Mouse (Mus musculus) embryo, embryonic 10.5 days (tissue): ENCODE data around the gene Atp4a.
A peak's percentile ranks its signal among the peaks of the same experiment; 100 is the strongest.

Experiments used
- DNase-seq: peaks from one replicate; pipeline ENCODE4 v3.0.0-alpha.2; 2015; ENCODE audit warnings: low spot score

Atp4a gene

DNA sequence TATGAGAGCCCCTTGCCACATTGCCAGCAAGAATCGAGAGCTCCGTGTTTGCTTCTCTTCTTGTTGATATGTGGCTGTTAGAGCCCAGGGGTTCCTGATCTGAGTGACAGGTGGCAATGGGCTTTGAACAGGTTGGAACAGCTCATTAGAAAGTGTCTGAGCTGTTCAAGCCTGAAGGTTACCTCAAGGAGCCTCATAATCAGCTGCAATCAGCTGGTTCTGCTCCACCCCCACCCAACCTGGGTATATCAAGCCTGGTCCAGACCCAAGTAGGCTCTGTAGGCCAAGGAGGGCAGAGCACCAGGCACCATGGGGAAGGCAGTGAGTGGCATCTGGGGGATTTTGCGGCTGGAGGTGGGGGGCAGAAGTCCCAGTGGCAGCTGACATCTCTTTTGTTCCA, at the start of gene Atp4a:
TSS of gene Atp4a (plus strand) at position 268 of the 400 bp plus-strand sequence.
- DNase-seq: no peak

DNA sequence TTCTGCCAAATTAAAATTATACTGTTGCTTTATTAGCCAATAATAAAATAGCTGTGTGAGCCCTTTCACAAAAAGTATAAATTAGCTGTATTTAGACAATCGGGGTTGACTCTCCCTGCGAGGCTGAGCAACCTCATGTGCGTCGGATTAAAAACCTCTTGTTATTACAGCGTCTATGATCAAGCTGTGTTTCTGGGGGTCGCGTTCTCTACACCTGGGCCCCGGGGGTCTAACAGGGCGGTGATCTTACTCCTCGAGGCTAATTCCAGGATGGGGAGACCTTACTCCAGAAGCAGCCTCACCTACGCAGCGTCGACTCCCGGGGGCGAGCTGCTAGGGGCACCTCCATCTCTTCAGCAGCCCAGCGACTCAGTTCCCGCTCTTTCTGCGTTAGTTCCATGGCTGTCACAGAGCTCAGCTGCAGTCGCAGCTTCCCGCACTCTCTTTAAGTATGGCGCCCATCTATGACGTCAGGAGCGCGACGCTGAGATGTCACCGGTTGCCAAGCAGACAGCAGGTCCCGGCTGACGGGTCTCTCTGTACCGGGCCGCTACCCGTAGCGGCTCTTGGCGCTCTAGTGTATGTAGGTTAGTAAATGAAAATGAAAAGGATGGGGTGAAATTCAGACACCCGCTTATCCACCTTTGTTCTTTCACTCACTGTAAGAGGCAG, 47.3 kb upstream of the Atp4a start, which contains the start of gene Haus5:
TSS of gene Haus5 (minus strand) at position 466 of the 672 bp plus-strand sequence.
- peak; percentile 97 for DNase-seq

DNA sequence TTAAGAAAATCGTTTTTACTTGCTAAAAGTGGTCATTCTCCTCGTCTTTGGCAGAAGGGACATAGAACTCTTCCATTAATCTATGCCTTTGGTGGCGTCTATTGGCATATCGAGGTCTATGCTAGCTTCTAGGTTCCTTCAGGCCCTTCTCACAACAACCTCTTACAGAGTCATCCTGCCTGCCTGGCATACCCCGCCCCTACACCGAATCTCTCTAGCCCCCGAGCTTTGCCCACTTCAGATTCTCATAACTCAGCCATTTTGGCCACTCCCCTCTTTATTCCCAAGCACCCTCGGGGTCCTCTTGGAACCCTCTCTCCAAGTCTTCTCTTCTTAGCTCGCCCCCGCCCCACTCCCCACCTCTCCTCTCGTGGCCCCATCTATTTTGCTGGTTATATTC, 46.7 kb upstream of the Atp4a start:
- DNase-seq: no peak

- DNase-seq: peak; percentile 48
Observed at GRCm38 (mm10) chr7:30669229-30669628, 42.8 kb upstream of the Atp4a start.

GRCm38 (mm10) chr7:30671480-30671879, 40.5 kb upstream of the Atp4a start, which contains the start of gene Pmis2:
Gene Pmis2, minus strand, starts transcription at chr7:30671605.
- DNase-seq: no peak

DNA sequence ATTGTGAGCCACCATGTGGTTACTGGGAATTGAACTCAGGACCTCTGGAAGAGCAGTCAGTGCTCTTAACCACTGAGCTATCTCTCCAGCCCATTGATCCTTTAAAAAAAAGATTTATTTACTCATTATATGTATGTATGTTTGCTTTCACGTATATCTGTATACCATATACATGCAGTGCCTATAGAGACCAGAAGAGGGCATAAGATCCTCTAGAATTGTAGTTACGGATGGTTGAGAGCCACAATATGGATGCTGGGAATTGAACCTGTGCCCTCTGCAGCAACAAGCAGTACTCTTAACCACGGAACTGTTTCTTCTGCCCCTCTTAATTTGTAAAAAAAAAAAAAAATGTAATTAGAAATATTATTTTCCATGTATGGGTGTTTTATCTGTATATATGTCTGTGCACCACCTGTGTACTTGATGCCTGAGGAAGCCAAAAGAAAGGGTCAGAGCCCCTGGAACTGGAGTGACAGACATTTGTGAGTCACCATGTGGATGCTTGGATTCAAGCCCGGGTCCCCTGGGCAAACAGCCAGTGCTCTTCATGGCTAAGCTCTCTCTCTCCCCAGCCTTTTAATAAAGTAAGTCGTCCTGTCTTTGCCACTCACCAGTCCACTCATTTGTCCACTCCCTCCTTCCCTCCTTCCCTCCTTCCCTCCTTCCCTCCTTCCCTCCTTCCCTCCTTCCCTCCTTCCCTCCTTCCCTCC, 33.6 kb upstream of the Atp4a start:
- DNase-seq: peak; percentile 7

DNA sequence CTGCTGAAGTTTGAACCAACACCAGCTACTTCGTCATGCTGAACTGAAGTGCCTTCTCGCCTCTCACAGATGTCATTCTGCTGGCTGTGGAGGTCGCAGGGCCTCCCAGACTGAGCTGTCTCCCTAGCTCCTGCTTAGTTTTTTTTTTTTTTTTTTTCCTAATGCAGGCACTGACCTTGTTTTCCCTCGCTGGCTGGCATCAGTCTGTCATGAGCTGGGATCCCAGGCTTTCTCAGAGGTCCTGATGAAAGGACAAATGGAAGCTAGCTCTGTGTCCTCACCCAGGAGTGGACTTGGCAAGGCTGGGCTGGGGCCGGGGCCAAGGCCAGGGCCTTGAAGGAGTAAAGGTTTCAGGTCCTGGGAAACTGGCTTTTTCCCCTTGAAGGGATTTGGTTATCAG, 30.1 kb upstream of the Atp4a start:
- no peak for DNase-seq

DNA sequence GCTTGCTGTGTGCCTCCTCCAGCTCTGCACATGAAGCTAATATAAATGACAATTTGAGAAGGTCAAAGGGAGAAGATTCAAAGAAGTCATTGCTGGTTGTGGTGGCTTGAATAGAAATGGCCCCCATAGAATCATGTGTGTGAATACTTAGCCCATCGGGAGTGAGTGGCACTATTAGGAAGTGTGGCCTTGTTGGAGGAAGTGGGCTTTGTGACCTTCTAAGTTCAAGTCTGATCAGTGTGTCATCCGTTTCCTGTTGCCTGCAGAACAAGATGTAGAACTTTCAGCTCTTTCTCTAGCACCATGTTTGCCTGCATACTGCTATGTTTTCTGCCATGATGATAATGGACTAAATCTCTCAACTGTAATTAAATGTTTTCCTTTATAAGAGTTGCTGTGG, 28.6 kb upstream of the Atp4a start:
- DNase-seq: no peak

- no peak for DNase-seq
Observed at GRCm38 (mm10) chr7:30688325-30688724, 23.7 kb upstream of the Atp4a start.

DNA sequence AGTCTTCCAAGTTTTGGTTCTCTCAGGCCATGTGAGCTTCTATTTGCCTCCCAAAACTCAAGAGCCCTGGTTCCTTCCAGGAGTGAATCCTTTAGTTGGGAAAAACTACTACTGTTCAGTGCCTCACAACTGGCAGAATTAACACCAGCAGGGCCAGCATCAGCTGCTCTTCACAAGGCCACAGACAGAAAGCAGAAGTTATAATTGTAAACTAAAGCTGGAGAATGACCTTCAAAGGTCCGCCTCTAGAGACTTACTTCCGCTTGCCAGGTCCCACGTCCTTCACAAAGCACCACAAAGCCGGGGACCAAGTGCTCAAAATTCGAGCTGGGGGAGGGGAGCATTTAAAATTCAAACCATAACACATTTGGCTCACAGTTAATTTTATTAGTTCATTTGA, 13.9 kb upstream of the Atp4a start:
- DNase-seq: no peak

GRCm38 (mm10) chr7:30698589-30698988, 13.4 kb upstream of the Atp4a start, which contains the start of gene 2200002J24Rik:
Gene 2200002J24Rik, plus strand, starts transcription at chr7:30698926.
- DNase-seq: peak; percentile 43

DNA sequence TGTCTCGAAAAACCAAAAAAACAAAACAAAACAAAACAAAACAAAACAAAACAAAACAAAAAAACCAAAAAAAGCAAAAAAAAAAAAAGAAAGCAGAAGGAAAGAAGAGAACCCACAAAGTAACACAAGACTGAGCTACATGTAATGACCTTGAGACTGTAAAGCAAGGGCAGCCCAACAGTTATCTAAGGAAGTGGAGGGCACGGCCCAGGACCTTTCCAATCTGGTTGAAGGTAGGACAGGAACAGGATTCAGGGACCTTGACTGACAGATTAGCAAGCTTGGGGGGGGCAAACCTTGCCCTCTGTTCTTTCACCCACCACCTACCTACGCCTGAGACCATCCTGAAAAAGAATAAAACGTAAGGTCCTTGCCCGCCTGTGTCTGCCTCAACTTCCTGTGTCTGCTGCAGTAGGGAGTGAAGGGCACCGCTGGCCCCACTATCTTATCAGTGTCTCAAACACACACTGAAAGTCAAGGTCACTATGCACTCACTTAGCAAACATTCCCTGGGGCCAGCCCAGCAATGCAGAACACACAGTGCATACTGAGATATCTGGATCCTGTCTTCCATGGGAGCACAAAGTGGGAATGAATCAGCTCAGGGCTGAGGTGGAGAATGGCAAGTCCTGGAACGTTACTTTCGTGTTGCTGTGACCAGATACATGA, 5.7 kb upstream of the Atp4a start:
- no peak for DNase-seq

GRCm38 (mm10) chr7:30707441-30707840, 4.6 kb upstream of the Atp4a start:
- DNase-seq: no peak

GRCm38 (mm10) chr7:30717006-30717715, 5.2 kb downstream of the Atp4a start:
- DNase-seq: peak; percentile 95

DNA sequence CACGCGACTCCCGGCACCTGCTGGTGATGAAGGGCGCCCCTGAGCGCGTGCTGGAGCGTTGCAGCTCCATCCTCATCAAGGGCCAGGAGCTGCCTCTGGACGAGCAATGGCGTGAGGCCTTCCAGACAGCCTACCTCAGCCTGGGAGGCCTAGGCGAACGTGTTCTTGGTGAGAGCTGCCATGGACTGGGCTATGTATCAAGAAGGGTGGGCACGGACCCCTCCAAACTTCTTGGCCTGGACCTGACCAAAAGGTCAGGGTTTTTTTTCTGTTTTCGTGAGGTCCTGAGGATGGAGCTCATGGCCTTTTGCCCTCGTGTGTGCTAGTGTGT, 5.7 kb downstream of the Atp4a start:
- DNase-seq: no peak

DNA sequence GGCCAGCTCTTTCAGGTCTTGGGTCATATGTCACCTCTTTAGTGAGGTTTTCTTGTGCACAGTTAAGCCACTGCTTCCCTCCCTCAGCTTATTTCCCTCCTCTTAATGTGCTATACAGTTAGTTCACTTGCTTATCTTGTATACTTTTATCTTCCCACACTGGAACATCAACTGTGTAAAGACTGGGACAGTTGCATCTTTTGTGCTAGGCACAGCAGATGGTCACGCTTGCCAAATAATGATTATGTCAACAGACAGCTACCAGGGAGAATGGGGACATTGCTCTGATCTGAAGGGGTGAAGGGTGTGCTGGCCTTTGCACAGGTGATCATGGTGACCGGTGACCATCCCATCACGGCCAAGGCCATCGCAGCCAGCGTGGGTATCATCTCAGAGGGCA, 7.7 kb downstream of the Atp4a start:
- DNase-seq: no peak

DNA sequence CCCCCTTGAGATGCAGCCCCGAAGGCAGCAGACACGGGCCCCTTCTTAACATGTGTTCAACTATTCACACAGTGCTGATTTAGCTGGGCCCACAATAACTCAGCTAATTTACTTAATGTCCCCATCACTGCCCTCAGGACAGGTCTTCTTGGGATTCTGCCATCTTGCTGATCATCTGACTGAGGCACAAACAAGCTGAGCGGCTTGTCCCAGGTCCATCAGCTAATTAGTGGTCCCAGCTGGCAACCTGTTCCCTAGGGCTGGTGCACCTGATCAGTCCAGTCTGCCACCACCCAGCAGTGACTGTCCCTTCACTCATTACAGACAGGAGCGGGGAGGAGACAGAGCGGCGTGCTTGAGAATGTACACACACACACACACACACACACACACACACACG, 9.3 kb downstream of the Atp4a start:
- DNase-seq: no peak

- DNase-seq: no peak
Observed at GRCm38 (mm10) chr7:30723274-30723953, 11.4 kb downstream of the Atp4a start.

DNA sequence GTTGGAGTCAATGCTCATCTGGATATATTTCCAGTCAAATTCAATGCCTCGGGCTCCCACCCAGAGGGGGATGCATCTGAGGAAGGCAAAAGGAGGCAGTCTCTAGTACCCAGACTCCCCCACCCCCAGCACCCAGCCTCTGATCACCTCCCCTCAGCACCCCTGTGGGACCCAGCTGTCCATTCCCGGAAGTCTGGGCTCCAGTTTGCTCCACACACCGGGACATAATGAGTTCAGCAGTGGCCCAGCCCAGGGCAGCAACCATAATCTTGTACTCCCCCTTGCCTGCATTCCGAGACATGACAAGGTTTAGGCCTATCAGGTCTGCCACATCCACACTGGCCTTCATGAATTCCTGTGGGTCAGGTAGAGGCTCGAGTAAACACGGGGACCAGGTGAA, 16.2 kb downstream of the Atp4a start:
- DNase-seq: no peak

DNA sequence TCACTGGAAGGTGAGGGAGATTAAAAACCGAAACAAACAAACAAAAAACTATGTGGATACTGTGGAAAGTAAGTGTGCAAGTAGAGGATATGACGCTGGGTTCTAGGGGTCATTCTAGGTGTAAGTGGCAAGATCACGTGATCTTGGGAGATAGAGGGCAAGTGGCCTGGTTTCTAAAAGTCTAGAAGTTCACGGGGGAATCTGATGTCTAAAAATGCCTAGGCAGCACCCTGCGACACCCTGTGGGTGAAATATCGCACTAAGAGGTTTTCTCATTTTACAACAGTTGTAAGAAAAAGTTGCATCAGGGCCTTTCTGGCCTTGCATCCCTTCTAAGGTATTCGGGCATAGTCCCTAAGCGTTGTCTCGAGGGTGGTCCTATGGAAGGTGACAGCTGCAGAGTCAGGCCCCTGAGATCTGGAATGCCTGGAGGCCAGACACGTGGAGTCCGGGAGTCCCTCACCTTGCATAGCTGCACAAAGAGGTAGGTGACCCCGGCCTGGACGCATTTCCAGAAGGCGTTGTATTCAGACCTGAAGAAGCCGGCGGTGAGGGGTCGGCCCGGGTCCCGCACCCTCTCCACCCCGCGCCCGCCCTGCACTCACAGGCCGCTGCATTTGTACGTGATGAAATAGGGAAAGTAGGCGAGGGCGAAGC, 16.9 kb downstream of the Atp4a start:
- DNase-seq: no peak

- DNase-seq: peak; percentile 96
Observed at GRCm38 (mm10) chr7:30729396-30730063, 17.5 kb downstream of the Atp4a start, which contains the start of gene Tmem147. Gene Tmem147, minus strand, starts transcription at chr7:30729540.
